Mouse (Mus musculus) brain, embryonic 14.5 days (tissue): ENCODE results near the gene Gpam. TPM values are rescaled to one million over a fixed set of nuclear protein-coding genes. Genes with fewer than 3 reads are reported as not detected.
A peak's percentile ranks its signal among the peaks of the same experiment; 100 is the strongest.
"Not testable (repeated sequence)": the region's sequence is repeated elsewhere in the genome, so short reads cannot be mapped to it uniquely, and the experiment has no call there.

Experiments
- DNase-seq: peaks from one replicate; pipeline ENCODE4 v3.0.0-alpha.2; 2011; ENCODE audit warnings: low read depth
- CTCF ChIP-seq: fragments of 200-500 bp; IDR thresholded peaks from 2 replicates; pipeline ENCODE4 v1.5.1; 2012; ENCODE audit warnings: inconsistent platforms, mild to moderate bottlenecking, moderate library complexity, borderline replicate concordance; ENCODE audit not compliant: insufficient read depth, insufficient read length; ENCODE audit errors: extremely low read depth
- POLR2A ChIP-seq: fragments of 200-500 bp; IDR thresholded peaks from 2 replicates; pipeline ENCODE4 v1.6.1; 2012; ENCODE audit warnings: mild to moderate bottlenecking, inconsistent platforms, borderline replicate concordance; ENCODE audit not compliant: poor library complexity, insufficient read depth, insufficient read length, severe bottlenecking; ENCODE audit errors: extremely low read depth
- polyA plus RNA-seq: library from polyadenylated mRNA; depleted of rRNA; stranded (reverse); fragments of >200 nt; gene quantifications from 2 replicates; pipeline ENCODE4 v1.2.3, GENCODE M21; 2012; rRNA removed

Gene Gpam
- 24.3 and 30.5 TPM in 2 replicates for polyA plus RNA-seq

DNA sequence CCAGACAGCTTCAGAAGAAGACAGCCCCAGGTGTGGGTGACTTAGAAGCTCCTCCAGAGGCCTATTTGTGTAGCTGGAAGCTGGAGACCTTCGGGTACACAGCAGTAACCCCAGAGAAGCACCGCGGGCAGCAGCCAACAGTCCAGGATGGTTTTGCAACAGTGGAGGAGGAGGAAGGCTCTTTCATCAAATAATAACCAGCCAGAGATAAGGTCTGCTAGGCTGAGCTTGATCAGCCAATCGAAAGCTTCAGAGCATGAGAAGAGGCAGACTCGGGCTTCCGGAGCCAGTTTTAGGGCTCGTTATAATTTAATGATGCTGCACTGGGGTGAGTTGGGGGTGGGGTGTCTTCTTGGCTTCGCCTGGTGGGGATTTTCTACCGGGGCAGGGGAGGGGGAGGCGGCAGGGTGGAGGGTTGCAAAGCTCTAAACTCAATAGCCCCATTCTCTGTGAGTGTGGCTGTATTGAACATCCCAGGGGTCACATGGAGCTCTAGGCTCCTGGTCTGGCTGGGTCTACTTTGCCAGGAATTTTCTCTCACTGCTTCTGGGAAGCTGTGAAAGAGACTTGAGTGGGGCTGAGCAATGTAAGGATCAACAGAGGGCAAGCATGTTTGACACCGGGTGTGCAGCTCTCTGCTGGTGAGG lies at the start of gene Gpam:
Gene Gpam, minus strand, starts transcription at position 167 of the 647 bp plus-strand sequence.
- TF ChIP-seq POLR2A, result no peak
- TF ChIP-seq CTCF, result no peak
- no peak for DNase-seq

GRCm38 (mm10) chr19:55171585-55171984 lies 44.5 kb upstream of the Gpam start:
- no peak for DNase-seq
- no peak for TF ChIP-seq POLR2A
- no peak for TF ChIP-seq CTCF

DNA sequence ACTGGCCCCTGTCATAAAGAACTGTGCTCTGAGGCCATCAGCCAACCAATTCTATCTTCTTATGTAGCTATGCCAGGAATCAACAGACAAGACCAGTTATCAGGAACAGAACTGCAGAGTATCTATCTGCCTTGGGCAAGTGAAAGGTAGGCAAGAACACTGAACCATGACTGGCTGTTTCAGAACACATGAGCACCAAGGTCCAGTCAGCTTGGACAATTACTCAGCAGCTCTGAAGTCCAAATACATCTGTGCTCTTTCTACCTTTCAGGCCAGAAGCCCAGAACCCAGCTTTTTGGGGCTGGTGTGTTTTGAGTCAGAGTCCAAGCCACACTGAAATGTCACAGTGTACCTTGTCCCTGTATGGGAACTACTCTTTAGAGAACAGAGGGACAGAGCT lies 43.4 kb upstream of the Gpam start:
- DNase-seq, result no peak
- no peak for TF ChIP-seq POLR2A
- no peak for TF ChIP-seq CTCF

GRCm38 (mm10) chr19:55169236-55169729 lies 42.2 kb upstream of the Gpam start:
- DNase-seq, result not testable (repeated sequence)

- no peak for DNase-seq
- no peak for TF ChIP-seq POLR2A
- TF ChIP-seq CTCF, result no peak
These were observed 41.3 kb upstream of the Gpam start for GRCm38 (mm10) chr19:55168360-55168759.

DNA sequence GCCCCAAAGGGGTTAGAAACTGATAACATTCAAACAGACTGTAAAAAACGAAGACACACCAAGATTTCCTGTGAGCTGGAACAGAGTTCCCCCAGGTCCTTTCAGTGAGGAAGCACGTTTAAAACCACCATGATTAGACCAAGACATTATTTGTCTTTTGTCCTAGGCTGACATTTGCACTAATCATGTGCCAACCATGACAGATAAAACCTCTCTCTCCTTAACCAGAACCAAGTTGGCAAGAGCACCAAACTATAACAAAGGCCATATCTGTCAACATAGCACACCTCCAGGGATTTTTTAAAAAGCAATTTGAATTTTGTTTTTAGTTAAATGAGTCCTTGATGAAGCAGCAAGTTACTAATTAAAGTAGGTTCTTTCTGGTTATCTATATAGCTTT lies 40.7 kb upstream of the Gpam start:
- TF ChIP-seq POLR2A (no peak), CTCF (no peak)
- DNase-seq, result no peak

- no peak for TF ChIP-seq CTCF
- no peak for TF ChIP-seq POLR2A
- no peak for DNase-seq
These were observed 39.7 kb upstream of the Gpam start for GRCm38 (mm10) chr19:55166741-55167140.

DNA sequence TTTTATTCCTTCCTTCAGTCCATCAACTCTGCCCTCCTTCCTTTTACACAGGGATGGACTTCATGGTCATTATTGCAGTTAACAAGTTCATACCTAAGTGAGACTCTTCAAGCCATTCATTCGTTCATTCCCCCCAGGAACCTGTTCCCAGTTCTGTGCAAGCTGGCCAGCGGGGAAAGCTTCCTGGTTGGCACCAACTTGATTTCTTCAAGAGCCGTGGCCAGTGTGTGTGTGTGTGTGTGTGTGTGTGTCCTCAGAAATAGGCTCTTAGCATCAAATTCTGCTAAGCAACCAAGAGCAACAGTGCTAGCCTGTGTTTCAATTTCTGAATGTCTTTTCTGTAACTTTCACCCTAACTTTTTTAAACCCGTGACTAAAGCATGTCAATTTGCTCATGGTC lies 38.9 kb upstream of the Gpam start:
- TF ChIP-seq POLR2A (no peak), CTCF (no peak)

GRCm38 (mm10) chr19:55165183-55165865 lies 38.3 kb upstream of the Gpam start:
- no peak for DNase-seq
- no peak for TF ChIP-seq CTCF
- no peak for TF ChIP-seq POLR2A

More for the DNA sequence above, 38.9 kb upstream of the Gpam start:
- DNase-seq, result no peak

DNA sequence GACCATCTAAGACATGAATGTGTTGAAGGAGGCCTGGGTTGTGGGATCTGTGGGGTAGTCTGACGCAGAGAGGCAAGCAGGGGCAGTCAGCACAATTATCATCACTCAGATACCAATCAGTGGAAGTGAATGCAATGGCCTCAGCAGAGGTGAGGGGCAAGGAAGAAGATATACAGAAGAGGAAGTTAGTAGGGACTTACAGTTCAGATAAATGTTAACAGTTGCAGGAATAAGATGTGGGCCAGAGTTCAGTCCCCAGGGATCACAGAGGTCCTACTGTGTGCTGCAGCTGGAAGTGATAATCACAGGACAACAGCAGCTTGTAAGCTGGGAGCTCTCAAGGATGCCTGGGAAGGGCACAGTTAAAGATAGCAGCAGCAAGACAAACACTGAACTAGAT lies 37.1 kb upstream of the Gpam start:
- TF ChIP-seq CTCF (no peak), POLR2A (no peak)
- DNase-seq, result no peak

DNA sequence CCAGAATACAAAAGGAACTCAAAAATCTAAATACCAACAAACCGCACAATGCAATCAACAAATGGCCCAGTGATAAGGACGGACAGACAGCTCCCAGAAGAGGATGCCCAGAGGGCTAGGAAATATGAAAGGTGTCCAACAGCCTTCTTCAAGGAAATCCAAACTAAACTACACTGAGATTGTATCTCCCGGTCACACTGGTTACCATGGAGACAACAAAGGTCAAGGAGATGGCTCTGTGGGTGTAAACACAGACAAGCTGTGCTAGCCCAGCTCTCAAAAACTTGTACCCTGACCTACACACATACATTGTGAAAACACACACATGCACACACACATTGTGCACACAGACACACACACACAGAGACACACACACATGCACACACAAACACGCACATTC lies 35.2 kb upstream of the Gpam start:
- no peak for DNase-seq
- no peak for TF ChIP-seq CTCF
- no peak for TF ChIP-seq POLR2A

GRCm38 (mm10) chr19:55159826-55160225 lies 32.8 kb upstream of the Gpam start:
- DNase-seq, result no peak
- TF ChIP-seq POLR2A (no peak), CTCF (no peak)

DNA sequence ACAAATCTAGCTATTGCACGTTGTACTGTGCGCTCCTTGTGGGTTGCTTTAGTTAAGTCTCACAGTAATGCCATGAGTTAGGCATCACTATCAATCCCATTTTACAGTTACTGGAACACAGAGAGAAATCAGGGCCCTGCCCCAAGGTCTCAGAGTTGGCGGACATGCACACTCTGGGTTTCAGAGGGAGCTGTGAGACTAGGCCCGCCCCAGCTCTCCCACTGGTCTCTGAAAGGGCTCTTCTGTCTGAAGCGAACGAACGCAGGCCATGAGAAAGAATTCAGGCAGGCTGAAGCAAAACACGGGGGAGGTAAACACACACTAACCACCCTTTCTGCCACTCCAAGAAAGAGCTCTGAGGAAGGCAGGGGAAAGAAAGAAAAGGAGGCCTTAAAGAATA lies 31.6 kb upstream of the Gpam start:
- DNase-seq, result peak; percentile 44
- TF ChIP-seq CTCF, result no peak
- TF ChIP-seq POLR2A, result no peak
